Mouse (Mus musculus): ENCODE results near the gene Mettl7a2.
A peak's percentile ranks its signal among the peaks of the same experiment; 100 is the strongest.

Gene Mettl7a2

GRCm38 (mm10) chr15:100400592-100401250 lies 47.7 kb downstream of the Mettl7a2 start:
- peak; percentile 82 for DNase-seq

GRCm38 (mm10) chr15:100401811-100402210 lies 48.8 kb downstream of the Mettl7a2 start:
- no peak for DNase-seq

- no peak for DNase-seq
Observed at GRCm38 (mm10) chr15:100402347-100402746, 49.3 kb downstream of the Mettl7a2 start.

- no peak for DNase-seq
Observed at GRCm38 (mm10) chr15:100402798-100403197, 49.8 kb downstream of the Mettl7a2 start.

- DNase-seq: peak; percentile 76
Observed at GRCm38 (mm10) chr15:100403318-100404000, 50.5 kb downstream of the Mettl7a2 start.

GRCm38 (mm10) chr15:100406088-100406487 lies 53.1 kb downstream of the Mettl7a2 start:
- peak; percentile 42 for DNase-seq

GRCm38 (mm10) chr15:100410918-100411672 lies 58.1 kb downstream of the Mettl7a2 start:
- DNase-seq: peak; percentile 88

Measured in kidney, postnatal 14 days (tissue).